Mouse (Mus musculus) testis, adult 2 months (tissue): ENCODE measurements at regions not wholly inside any gene's neighbourhood (a gene's known extent, or its start where the extent isn't known, plus 50 kb on each side); places are given as distances from the start of the nearest gene placed in this dataset.

Source experiments
- CTCF ChIP-seq: fragments of 200-500 bp; IDR thresholded peaks from 2 replicates; pipeline ENCODE4 v1.5.1; 2012; ENCODE audit warnings: low read depth, mild to moderate bottlenecking, inconsistent platforms, low read length, moderate library complexity; ENCODE audit not compliant: control insufficient read depth, insufficient read depth, insufficient replicate concordance
- POLR2A ChIP-seq: fragments of 200-500 bp; IDR thresholded peaks from 2 replicates; pipeline ENCODE4 v1.6.1; 2012; ENCODE audit warnings: low read depth, mild to moderate bottlenecking, inconsistent platforms, low read length, moderate library complexity; ENCODE audit not compliant: control insufficient read depth

- no peak for TF ChIP-seq POLR2A
- no peak for TF ChIP-seq CTCF
These were observed 856.7 kb downstream of the Epha4 start for GRCm38 (mm10) chr1:76658228-76658627.
